Mouse (Mus musculus) liver, embryonic 14.5 days (tissue): ENCODE results near the gene Soat2. TPM values are rescaled to one million over a fixed set of nuclear protein-coding genes. Genes with fewer than 3 reads are reported as not detected.

ENCODE experiments used
- ATAC-seq: fragments of 200-750 bp; cut with Nextera tagmentation; 2 replicates; pipeline ENCODE4 v1.8.0; 2017; ENCODE audit warnings: moderate number of reproducible peaks, mild to moderate bottlenecking, moderate library complexity; ENCODE audit not compliant: insufficient read depth
- DNase-seq, 3 experiments: peaks; one replicate each; pipeline ENCODE4 v3.0.0-alpha.2; 2012 to 2013; ENCODE audit warnings: low read depth in 3 of 3, low spot score in 3 of 3
- H3K27ac ChIP-seq: fragments of 300-500 bp; sonication (generic); 2 replicates; pipeline ENCODE4 v1.5.1; 2014; ENCODE audit warnings: moderate library complexity, mild to moderate bottlenecking, control low read depth, inconsistent platforms
- H3K27me3 ChIP-seq: fragments of 300-500 bp; sonication (generic); 2 replicates; pipeline ENCODE4 v1.6.1; 2014; ENCODE audit warnings: mild to moderate bottlenecking, low read length, moderate library complexity; ENCODE audit not compliant: control insufficient read depth, insufficient read depth
- H3K36me3 ChIP-seq: fragments of 300-500 bp; sonication (generic); replicated peaks from 2 replicates; pipeline ENCODE4 v1.6.1; 2014; ENCODE audit warnings: low read depth; ENCODE audit not compliant: control insufficient read depth, insufficient read depth
- H3K4me1 ChIP-seq, 2 experiments: fragments of 200-500 bp in 1 of 2; fragments of 300-500 bp in 1 of 2; sonication (generic) in 1 of 2; replicated peaks; 2 replicates each; pipeline ENCODE4 v1.6.1; 2012 to 2014; ENCODE audit warnings: antibody characterized with exemption in 1 of 2, inconsistent platforms in 1 of 2, low read length in 1 of 2; ENCODE audit not compliant: control insufficient read depth in 2 of 2, insufficient read depth in 2 of 2
- H3K4me2 ChIP-seq: fragments of 300-500 bp; sonication (generic); 2 replicates; pipeline ENCODE4 v1.6.1; 2014; ENCODE audit warnings: low read depth, mild to moderate bottlenecking, control low read depth, moderate library complexity
- H3K4me3 ChIP-seq, 2 experiments: fragments of 200-500 bp in 1 of 2; fragments of 300-500 bp in 1 of 2; sonication (generic) in 1 of 2; 2 replicates each; pipeline ENCODE4 v1.5.1; 2012 to 2014; ENCODE audit warnings: low read depth in 2 of 2, low read length in 2 of 2, mild to moderate bottlenecking in 2 of 2, control low read depth in 1 of 2, inconsistent platforms in 1 of 2, moderate library complexity in 1 of 2; ENCODE audit not compliant: insufficient read depth in 1 of 2
- H3K9ac ChIP-seq: fragments of 300-500 bp; sonication (generic); replicated peaks from 2 replicates; pipeline ENCODE4 v1.6.1; 2014; ENCODE audit warnings: mild to moderate bottlenecking, control low read depth, moderate library complexity
- H3K9me3 ChIP-seq: fragments of 300-500 bp; sonication (generic); 2 replicates; pipeline ENCODE4 v1.6.1; 2016; ENCODE audit warnings: low read length, mixed read lengths; ENCODE audit not compliant: control insufficient read depth
- CTCF ChIP-seq: IDR thresholded peaks from 2 replicates; pipeline ENCODE4 v1.5.1; 2016; ENCODE audit warnings: antibody characterized with exemption, low read depth, control low read depth
- EP300 ChIP-seq: IDR thresholded peaks from 2 replicates; pipeline ENCODE4 v1.6.1; 2016; ENCODE audit warnings: antibody characterized with exemption, low read depth
- WGBS: fragments of 180-500 bp; shearing (Covaris S2); extraction: QIAGEN DNeasy Blood & Tissue Kit; methylation state at CpG from one replicate; pipeline ENCODE4 v1.1.7; 2014; ENCODE audit not compliant: insufficient replicate concordance; 5-methylcytosine and 5-hydroxymethylcytosine counted together
- polyA plus RNA-seq, 2 experiments: library from polyadenylated mRNA; depleted of rRNA in 1 of 2; stranded (reverse) in 1 of 2; unstranded in 1 of 2; fragments of >200 nt; fragmentation: Nextera tagmentation in 1 of 2; extraction: Ambion mirVana in 1 of 2; gene quantifications; 2 replicates each; pipeline versions ENCODE4 v1.2.1 to v1.2.3; 2012 to 2014

Soat2 gene
- polyA plus RNA-seq, 2 experiments: 21.9 to 34.4 TPM

- ATAC-seq (peak; percentile 21; the same call in 1 of the 2 replicates), DNase-seq (no peak)
- 30% methylated on average over 38 of the region's 38 CpGs for WGBS
- Histone ChIP-seq H3K4me3 (peak overlapping the region; percentile 39 to 40), H3K27me3 (peaks cover 6% of the 10 kb centered on the region), H3K27ac (no peak overlapping the region), H3K4me2 (peak overlapping the region; percentile 64), H3K9ac (no peak overlapping the region), H3K4me1 (peaks cover 0 to 14% of the 10 kb centered on the region in 2 experiments; a peak in 1 of 4 replicates), H3K36me3 (no peaks in the 10 kb centered on the region), H3K9me3 (no peaks in the 10 kb centered on the region)
- TF ChIP-seq CTCF (no peak), EP300 (no peak)
Observed at GRCm38 (mm10) chr15:102106754-102107456, 43.4 kb upstream of the Soat2 start.

GRCm38 (mm10) chr15:102107689-102108573 is 42.4 kb upstream of the Soat2 start:
- WGBS: 41% methylated on average over 13 of the region's 13 CpGs
- TF ChIP-seq CTCF (peak; percentile 88), EP300 (no peak)
- H3K4me2 ChIP-seq: no peak overlapping the region
- no peak overlapping the region for H3K4me3 ChIP-seq
- ATAC-seq (no peak), DNase-seq (peak in 2 of 3 experiments; percentile 41 to 55)
- peaks cover 6% of the 10 kb centered on the region for H3K27me3 ChIP-seq
- H3K27ac ChIP-seq: no peak overlapping the region
- no peak overlapping the region for H3K9ac ChIP-seq
- H3K4me1 ChIP-seq: peaks cover 0 to 14% of the 10 kb centered on the region in 2 experiments; a peak in 1 of 4 replicates
- H3K9me3 ChIP-seq: no peaks in the 10 kb centered on the region
- H3K36me3 ChIP-seq: no peaks in the 10 kb centered on the region

GRCm38 (mm10) chr15:102108651-102109525 is 41.4 kb upstream of the Soat2 start:
- Histone ChIP-seq H3K27ac (no peak overlapping the region), H3K9ac (no peak overlapping the region), H3K4me2 (no peak overlapping the region), H3K36me3 (no peaks in the 10 kb centered on the region), H3K27me3 (peaks cover 6% of the 10 kb centered on the region), H3K9me3 (no peaks in the 10 kb centered on the region), H3K4me1 (peaks cover 0 to 8% of the 10 kb centered on the region in 2 experiments; a peak in 1 of 4 replicates), H3K4me3 (no peak overlapping the region)
- 47% methylated on average over 18 of the region's 18 CpGs for WGBS
- ATAC-seq (no peak), DNase-seq (peak in 2 of 3 experiments; percentile 38 to 47)
- TF ChIP-seq EP300 (no peak), CTCF (peak; percentile 78)

- no peak for ATAC-seq
- Histone ChIP-seq H3K4me1 (peaks cover 0 to 2% of the 10 kb centered on the region in 2 experiments; a peak in 1 of 4 replicates), H3K36me3 (no peaks in the 10 kb centered on the region), H3K9me3 (no peaks in the 10 kb centered on the region), H3K4me2 (no peak overlapping the region), H3K9ac (no peak overlapping the region), H3K4me3 (no peak overlapping the region), H3K27me3 (peaks cover 4% of the 10 kb centered on the region), H3K27ac (no peak overlapping the region)
- DNase-seq: no peak
- TF ChIP-seq EP300 (no peak), CTCF (no peak)
- 71% methylated on average over 7 of the region's 7 CpGs for WGBS
Observed at GRCm38 (mm10) chr15:102110271-102110670, 40.1 kb upstream of the Soat2 start.
